16 mouse cellular contexts compared by ENCODE assay signal in the genomic region with DNA sequence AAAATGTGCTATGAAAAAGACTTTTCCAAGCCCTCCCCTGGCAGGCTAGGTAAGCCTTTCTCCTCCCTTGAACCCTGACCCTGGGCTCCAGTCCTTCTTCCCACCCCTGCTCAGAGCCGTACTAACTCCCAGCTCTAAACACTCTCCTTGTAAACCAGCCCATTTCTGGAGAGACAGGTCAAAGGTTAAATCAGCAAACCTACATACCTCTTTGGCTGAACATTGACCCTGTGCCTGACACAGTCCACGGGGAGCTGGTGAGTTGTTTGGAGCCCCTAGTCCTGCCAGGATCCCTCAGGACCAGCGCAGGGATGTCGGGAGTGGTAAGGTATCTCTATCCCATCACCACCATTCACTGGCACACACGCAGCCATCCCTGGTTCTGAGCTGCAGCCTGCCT. TPM values are rescaled to one million over a fixed set of nuclear protein-coding genes. Genes with fewer than 3 reads are reported as not detected.
DNase-seq lines count a peak whose midpoint lies in the region; ATAC-seq lines count a peak whose summit lies in the region.
"Had no signal": no experiment of that assay in that cellular context is flagged by ENCODE, and none has a peak within 500 bp of the region (broad histone marks: within the 10 kb centered on the region; RNA-seq: fewer than 3 reads in every experiment).

No protein-coding gene starts in this region.

- no peak overlapping the region for H3K27ac ChIP-seq in lung, embryonic 15.5 days
- peak overlapping the region; percentile 55 for H3K27ac ChIP-seq in stomach, embryonic 15.5 days
- no peak overlapping the region for H3K27ac ChIP-seq in hindbrain, embryonic 13.5 days

- no peaks in the 10 kb centered on the region for H3K27me3 ChIP-seq in lung, embryonic 15.5 days
- H3K27me3 ChIP-seq in stomach, embryonic 15.5 days (replicated peaks): no peaks in the 10 kb centered on the region
- no peaks in the 10 kb centered on the region for H3K27me3 ChIP-seq in hindbrain, embryonic 13.5 days
- H3K27me3 ChIP-seq: Patski had no signal

- H3K4me1 ChIP-seq in lung, embryonic 15.5 days: peaks cover 21% of the 10 kb centered on the region
- H3K4me1 ChIP-seq in stomach, embryonic 15.5 days: peaks cover 32% of the 10 kb centered on the region
- peaks cover 11% of the 10 kb centered on the region for H3K4me1 ChIP-seq in hindbrain, embryonic 13.5 days (replicated peaks)

- no peaks in the 10 kb centered on the region for H3K9me3 ChIP-seq in lung, embryonic 15.5 days
- H3K9me3 ChIP-seq in stomach, embryonic 15.5 days: no peaks in the 10 kb centered on the region
- H3K9me3 ChIP-seq in hindbrain, embryonic 13.5 days: no peaks in the 10 kb centered on the region

- DNase-seq in lung, postnatal 14 days: no peak
- DNase-seq in kidney, adult 9 months: peak; percentile 82
- peak; percentile 50 to 83 for DNase-seq in kidney, postnatal 36 days
- no peak for DNase-seq in cerebellum, adult 18-20 months
- no peak for DNase-seq in right cerebral cortex, postnatal 4 days
- DNase-seq: cerebellum, adult 2 months; heart, adult 18-20 months; lung, postnatal 10 days; thymus, postnatal 4 days had no signal

- 23% methylated on average over 5 of the region's 5 CpGs for WGBS in lung, embryonic 15.5 days
- whole genome bisulfite sequencing in stomach, embryonic 15.5 days: 42% methylated on average over 5 of the region's 5 CpGs
- whole genome bisulfite sequencing in hindbrain, embryonic 13.5 days: 51% methylated on average over 5 of the region's 5 CpGs

- ATAC-seq in lung, embryonic 15.5 days (ENCODE audit: borderline replicate concordance, extremely low read depth, low FRiP score, low TSS enrichment): 0 out of 2 replicates have a peak, but pooled peaks have one; percentile 13
- ATAC-seq in stomach, embryonic 15.5 days (ENCODE audit: insufficient read depth, low FRiP score, low read depth): 0 out of 2 replicates have a peak, but pooled peaks have one; percentile 9
- no peak for ATAC-seq in hindbrain, embryonic 13.5 days (ENCODE audit: low FRiP score)
- ATAC-seq: inflammation-experienced regulatory T-cells, adult 6 months; Patski had no signal

- no peak overlapping the region for H3K4me2 ChIP-seq in lung, embryonic 15.5 days
- H3K4me2 ChIP-seq in stomach, embryonic 15.5 days: no peak overlapping the region
- H3K4me2 ChIP-seq in hindbrain, embryonic 13.5 days: no peak overlapping the region
- H3K4me2 ChIP-seq: midbrain, embryonic 11.5 days had no signal

- H3K9ac ChIP-seq in lung, embryonic 15.5 days: no peak overlapping the region
- H3K9ac ChIP-seq in stomach, embryonic 15.5 days: no peak overlapping the region
- H3K9ac ChIP-seq in hindbrain, embryonic 13.5 days: no peak overlapping the region

- H3K36me3 ChIP-seq in lung, embryonic 15.5 days: no peaks in the 10 kb centered on the region
- no peaks in the 10 kb centered on the region for H3K36me3 ChIP-seq in stomach, embryonic 15.5 days
- no peaks in the 10 kb centered on the region for H3K36me3 ChIP-seq in hindbrain, embryonic 13.5 days

- no peak overlapping the region for H3K4me3 ChIP-seq in lung, embryonic 15.5 days
- H3K4me3 ChIP-seq in stomach, embryonic 15.5 days (replicated peaks): no peak overlapping the region
- H3K4me3 ChIP-seq in hindbrain, embryonic 13.5 days: no peak overlapping the region
- H3K4me3 ChIP-seq: myocyte had no signal

RNA-seq across cellular contexts. Expression of gene Plekha7, which starts 15.8 kb away (rescaled TPM):
- polyA plus RNA-seq in lung, embryonic 15.5 days (2015; fragmentation: Nextera tagmentation; extraction: Ambion mirVana): 12.1 and 15.1 TPM in 2 replicates
- polyA plus RNA-seq in stomach, embryonic 15.5 days (2015; fragmentation: Nextera tagmentation; extraction: Ambion mirVana): 17.4 and 19.3 TPM in 2 replicates
- 6.5 and 6.8 TPM in 2 replicates for polyA plus RNA-seq in hindbrain, embryonic 13.5 days (2015; fragmentation: Nextera tagmentation; extraction: Ambion mirVana)

RNA-seq across cellular contexts. Expression of gene Rps13, which starts 41.6 kb away (rescaled TPM):
- 732 and 837 TPM in 2 replicates for polyA plus RNA-seq in lung, embryonic 15.5 days (2015; fragmentation: Nextera tagmentation; extraction: Ambion mirVana)
- 728 and 831 TPM in 2 replicates for polyA plus RNA-seq in stomach, embryonic 15.5 days (2015; fragmentation: Nextera tagmentation; extraction: Ambion mirVana)
- 563 and 564 TPM in 2 replicates for polyA plus RNA-seq in hindbrain, embryonic 13.5 days (2015; fragmentation: Nextera tagmentation; extraction: Ambion mirVana)

Comparison
In these comparisons a context has a peak if more than half of its experiments do, and no peak if none do; other contexts are left out.
1. DNase-seq: peak in kidney, adult 9 months (single experiment) and kidney, postnatal 36 days (2 of 2); none in lung, postnatal 14 days (single experiment), cerebellum, adult 18-20 months (0 of 2) and right cerebral cortex, postnatal 4 days (single experiment).